Mouse (Mus musculus) G1E-ER4 (cell line): ENCODE results near the gene Ptgr1. TPM values are rescaled to one million over a fixed set of nuclear protein-coding genes. Genes with fewer than 3 reads are reported as not detected.
A peak's percentile ranks its signal among the peaks of the same experiment; 100 is the strongest.

Source experiments
- GATA1 ChIP-seq: IDR thresholded peaks from one replicate; pipeline ENCODE4 v1.8.0; 2012; ENCODE audit warnings: low read length, inconsistent platforms
- polyA plus RNA-seq: library from polyadenylated mRNA; stranded (reverse); fragments of >175 nt; gene quantifications from 2 replicates; pipeline ENCODE4 v1.2.3, GENCODE M21; 2012

Ptgr1 gene
- polyA plus RNA-seq, 1 experiment, result 0.06 TPM

DNA sequence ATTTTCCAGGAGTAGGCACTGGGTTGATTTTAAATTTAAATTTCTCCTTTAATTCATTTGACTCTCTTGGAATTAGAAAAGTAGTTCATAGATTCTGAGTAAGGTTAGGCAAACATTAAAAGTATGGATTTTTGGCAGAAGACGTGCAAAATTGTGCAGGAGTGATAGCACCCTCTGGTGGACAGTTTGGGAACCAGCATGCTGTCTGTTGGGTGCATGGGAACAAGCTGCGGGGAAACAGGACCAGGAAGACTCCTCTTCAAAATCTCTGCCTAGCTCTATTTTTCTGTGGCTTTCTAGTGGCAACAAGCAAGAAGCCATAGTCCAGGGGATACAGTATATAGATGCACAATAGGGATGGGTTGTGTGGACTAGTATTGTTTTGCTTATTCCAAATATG is 12.8 kb upstream of the Ptgr1 start:
- no peak for TF ChIP-seq GATA1

DNA sequence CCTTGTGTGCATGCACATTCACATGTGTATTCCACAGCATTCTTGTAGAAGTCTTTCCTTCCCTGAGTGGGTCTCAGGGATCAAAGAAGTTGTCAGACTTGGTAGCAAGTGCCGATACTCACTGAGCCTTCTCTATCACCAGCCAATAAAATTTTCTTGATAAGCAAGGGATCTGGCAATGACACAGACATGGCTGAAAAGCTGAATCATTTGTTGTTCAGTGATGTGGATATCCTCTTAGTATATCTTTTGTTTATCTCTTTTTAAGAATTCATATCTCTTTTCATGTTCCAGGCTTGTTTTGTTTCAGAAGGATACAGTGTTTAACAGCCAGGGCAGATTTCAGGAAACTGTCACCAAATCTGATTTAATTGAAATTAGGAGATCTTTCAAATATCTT is 11.8 kb upstream of the Ptgr1 start:
- peak; percentile 38 for TF ChIP-seq GATA1

DNA sequence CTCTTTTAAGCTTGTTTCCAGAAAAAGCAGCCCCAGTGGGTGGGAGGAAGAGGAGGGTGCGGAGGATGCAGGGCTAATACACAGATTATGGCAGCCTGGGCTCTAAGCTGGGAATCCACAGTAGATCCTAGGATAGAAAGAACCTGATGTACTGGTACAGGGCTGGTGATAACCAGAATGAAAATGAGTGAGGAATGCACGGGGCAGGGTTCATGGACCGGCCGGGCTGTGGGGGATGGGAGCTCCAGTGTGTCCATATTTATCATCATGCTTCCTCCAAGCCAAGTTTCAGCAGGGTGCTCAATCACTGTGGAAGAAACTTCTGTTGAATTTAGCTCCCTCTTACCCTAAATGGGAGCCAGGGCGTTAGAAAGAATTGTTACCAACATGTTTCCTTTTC is 10.2 kb upstream of the Ptgr1 start:
- TF ChIP-seq GATA1, result no peak

DNA sequence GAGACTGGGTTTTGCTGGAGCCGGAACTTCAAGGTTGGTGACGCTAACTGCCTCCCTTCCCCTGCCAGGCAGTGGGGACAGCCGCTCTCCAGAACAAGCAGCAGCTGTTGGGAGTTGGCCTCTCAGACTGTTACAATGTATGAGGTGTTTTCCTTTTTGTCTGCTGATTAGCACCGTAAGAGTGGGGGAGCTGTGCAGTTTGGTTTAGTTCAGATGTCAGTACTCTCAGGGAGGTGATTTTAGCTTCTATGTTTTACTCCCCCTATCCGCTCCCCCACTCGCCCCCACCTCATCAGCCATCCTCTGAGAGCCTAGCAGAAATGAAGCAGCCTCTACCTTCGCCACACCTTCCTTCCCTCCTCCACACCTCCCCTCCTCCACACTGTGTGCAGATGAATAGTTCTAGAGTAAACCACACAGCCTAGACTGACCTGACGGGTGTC is 8.4 kb upstream of the Ptgr1 start:
- no peak for TF ChIP-seq GATA1

DNA sequence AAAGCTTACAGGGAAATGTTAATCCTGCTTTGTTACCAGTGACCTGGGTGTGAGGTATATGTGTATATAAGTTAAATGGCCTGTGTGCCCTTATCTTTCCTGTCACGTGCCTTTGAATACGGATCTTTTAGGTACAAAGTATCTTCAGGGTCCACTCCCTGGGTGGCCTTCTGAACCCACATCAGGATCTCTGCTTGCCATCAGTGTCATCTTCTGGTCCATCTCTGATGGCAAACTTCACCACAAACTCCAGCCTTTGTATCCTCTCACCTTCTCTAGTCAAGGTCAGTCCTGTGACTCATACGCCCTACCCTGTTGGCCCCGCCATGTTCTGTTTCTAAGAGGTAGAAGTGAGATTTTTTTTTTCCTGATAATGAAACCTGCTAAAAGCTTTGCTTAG is 7.8 kb upstream of the Ptgr1 start, which contains the start of gene Dnajc25:
Dnajc25 (plus strand) TSS at position 301 of the 400 bp plus-strand sequence.
- TF ChIP-seq GATA1, result no peak

DNA sequence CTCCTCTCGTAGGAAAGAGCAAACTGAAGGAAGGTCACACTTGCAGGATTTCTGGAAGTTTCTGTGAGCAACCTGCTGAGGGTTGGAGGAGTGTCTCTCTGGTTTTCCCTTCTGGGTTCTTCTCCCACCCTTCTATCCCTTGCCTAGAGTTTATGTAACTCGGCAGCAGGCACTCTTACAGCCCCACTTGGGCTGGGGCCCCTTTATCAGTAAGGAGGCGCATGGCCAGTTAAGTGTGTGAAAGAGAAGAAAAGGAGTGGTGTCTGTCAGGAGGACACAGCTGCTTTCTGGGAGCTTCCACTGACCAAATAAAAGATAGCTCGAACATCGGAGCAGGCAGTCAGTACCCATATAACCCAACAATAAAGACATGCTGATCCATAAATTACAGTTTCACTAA is 5.3 kb upstream of the Ptgr1 start:
- no peak for TF ChIP-seq GATA1

DNA sequence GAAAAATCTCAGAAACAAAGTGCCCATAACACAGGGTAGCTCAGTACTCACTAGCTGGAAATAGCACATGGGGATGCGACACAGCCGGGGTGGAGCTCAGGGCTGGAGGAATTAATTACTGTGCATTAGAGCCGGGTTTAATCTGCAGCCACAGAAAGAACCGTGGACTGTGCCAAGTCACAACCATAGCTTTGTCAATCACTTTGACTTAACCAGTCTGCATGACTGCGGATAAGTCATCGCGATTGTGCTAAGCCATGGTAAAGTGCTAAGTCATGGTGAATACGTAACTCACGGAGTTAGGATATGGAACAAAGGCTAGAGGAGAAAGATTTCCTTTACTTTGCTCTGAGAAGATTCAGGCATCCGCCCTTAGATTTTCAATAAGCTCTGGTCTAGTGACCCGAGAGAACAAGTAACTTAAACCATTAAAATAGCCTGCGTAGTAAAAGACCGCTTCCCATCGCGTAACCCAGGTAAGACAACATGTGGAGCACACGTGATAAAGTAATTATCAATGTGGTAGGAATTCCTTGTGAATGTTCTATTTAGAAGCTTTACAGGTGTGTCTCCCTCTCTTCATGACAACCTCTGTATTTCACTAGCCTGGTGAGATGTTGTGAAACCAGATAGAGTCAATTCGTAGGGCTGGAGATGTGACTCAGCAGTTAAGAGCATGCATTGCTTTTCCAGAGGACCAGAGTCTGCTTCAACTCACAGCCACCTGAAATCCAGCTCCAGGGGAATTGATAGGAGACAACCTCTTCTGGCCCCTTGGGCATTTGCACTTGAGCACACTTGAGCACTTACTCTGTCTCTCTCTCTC is 3.9 kb upstream of the Ptgr1 start:
- TF ChIP-seq GATA1, result no peak

DNA sequence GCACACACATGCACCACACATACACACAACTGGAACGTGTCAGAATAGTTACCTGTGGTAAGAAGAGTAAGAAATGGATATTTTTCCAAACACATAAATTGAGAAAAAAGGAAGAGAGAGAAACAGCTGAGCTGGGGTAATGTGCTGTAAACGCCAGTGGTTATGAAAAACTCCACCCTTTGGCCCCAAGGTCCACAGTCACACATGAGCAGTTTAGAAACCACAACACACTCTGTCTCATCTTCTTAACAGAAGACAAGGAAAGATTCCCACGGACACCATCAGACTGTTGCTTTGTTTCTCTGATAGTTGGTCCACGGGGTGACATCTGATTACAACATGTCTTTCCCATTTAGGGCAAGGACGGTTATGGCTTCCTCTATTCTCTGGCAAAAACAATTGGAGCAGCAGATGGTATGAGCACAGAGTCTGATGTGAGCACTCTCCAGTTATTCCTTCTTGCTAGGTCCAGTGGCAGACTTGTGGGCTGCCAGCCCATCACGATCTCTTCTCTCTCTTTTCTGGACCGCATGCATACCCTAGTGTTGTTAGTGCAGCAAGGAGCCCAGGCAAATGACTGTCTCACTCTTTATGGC is 2.5 kb upstream of the Ptgr1 start:
- no peak for TF ChIP-seq GATA1

DNA sequence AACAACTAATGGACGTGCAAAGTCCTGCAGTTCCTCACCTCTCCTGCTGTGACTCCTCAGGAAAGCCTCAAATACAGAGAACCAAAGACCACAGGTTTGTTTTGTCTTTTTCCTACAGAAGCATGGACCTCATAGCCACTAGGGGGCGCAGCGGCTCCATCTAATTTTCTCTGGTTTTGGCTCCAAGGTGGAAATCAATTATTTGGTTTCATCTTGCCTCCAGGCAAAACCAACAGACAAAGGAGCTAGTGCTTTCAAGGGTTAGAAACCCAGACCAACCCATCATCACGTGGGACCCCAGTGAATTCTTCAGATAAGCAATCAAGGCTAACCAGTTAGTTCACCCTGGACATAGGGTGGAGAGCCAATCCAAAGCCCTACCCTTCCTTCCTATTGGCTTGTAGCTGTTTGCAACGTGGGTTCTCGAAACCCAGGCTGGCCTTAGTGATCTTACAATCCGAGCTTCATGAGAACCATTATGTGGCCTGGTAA is 1.7 kb downstream of the Ptgr1 start:
- no peak for TF ChIP-seq GATA1

DNA sequence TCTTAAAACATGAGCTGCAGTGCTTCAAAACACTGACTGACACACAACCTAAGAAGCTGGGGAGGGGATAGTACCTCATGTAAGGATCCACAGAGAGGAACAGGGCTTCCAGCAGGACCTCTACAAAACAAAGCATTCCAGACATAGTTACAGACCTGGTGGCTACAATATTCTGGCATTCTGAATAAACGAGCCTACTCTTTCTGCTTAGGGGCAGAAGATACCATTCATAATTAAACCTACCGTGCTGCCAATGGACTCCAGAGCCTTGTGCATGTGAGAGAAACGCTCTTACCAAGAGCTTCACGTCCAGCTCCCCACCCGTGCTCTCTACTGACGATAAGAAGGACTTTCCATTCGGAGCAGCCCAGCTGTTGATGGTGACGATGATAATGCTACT is 4.1 kb downstream of the Ptgr1 start:
- TF ChIP-seq GATA1, result no peak

DNA sequence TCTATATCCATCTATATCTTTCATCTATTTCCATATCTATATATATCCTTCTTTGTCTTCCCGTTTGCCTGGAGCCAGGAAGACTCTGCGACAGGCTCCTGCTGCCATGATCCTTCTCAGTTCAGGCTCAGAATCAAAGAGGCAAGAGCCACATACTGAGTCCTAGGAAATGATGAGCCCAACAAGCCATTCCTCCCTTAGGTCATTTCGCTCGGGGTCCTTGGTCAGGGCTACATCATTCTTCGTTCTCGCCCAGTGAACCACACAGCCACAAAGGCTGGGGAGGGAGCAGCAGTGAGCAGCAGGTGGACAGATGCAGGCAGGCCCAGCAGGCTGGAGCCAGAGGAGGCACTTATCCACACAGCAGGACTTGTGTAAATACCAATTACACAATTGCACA is 5.5 kb downstream of the Ptgr1 start:
- TF ChIP-seq GATA1, result no peak

DNA sequence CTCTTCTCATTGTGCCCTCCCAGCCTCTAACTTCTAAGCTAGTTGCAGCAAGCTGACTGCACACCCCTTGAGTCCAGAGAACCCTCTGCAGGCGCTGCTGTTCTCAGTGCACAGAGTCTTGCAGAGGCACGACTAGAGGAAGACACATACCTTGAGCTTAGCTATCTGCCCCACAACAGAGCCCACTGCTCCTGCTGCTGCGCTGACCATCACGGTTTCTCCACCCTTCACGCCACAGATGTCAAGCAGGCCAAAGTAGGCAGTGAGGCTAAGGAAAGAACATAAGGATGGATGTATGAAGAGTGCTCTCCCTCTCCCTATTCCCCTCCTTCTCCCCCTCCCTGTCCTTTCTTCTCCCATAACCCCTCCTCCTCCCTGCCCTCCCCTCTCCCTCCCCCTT is 11.2 kb downstream of the Ptgr1 start:
- no peak for TF ChIP-seq GATA1

DNA sequence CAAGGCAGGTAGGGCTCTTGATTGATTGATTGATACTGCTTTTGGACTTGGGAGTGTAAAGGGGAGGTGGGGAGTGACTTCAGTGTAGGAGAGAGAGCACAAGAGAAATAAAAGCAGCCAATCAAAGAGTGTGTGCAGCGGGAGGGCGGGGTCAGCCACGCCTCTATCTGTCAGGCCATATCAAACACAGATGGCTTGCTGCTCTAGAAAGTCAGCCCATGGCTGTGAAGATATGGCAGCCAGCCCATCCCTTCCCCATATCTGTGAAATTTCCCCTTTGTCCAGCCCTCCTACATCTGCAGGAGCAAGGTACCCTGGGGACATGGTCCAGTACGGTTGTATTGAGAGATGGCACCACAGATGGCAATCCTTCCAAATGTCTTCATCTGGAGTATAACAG is 16.2 kb downstream of the Ptgr1 start:
- no peak for TF ChIP-seq GATA1

DNA sequence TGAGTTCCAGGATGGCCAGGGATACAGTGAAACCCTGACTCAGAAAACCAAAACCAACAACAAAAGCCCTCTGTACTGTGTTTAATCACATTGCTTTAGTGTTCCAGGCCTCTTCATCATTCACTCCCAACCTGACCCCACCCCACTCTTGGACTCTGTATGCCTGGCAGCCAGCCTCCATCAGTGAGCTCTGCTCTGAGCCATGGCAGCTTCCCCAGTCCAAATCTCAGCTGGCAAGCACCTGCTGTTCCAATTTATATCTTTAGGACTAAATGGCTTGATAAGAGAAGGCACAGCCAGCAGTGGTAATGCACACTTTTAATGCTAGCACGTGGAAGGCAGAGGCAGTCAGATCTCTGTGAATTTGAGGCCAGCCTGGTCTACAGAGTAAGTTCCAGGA is 21.8 kb downstream of the Ptgr1 start:
- TF ChIP-seq GATA1, result no peak

DNA sequence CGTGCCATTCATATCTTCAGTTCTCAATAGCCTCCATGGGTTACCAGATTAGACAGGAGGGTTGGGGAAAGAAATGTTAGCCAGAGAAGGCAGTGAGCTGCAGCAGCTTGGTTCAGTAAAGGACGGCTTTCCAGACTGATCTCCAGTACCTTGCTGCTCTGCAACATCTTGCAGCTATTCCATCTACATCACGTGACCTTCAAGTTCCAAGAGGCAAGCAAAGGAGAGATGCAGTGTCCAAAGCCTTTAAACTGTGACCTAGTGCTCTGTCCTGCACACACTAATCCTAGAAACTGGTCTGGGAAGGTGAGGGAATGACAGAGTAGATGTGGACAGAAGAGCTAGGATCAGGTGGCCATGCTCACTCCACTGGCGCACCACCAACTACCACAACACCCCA is 23.6 kb downstream of the Ptgr1 start:
- no peak for TF ChIP-seq GATA1

DNA sequence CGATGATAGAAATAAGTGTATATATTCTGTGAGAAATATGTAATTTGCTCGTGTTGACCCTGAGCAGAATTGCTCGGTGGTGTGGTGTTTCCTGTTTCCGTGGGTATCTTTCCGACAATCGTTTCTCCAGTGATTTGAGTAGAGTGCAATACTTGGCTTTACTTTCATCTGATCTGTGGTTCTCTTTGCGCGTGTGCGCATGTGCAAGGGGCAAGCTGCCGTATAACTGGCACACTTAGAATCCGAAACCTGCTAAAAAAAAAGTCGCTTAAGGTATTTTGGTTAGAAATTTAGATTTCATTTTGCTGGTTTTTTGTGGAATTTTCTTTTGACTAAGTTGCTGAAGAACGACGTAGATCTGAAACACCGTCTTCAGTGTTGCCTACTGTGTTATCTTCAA is 25.2 kb downstream of the Ptgr1 start:
- no peak for TF ChIP-seq GATA1

DNA sequence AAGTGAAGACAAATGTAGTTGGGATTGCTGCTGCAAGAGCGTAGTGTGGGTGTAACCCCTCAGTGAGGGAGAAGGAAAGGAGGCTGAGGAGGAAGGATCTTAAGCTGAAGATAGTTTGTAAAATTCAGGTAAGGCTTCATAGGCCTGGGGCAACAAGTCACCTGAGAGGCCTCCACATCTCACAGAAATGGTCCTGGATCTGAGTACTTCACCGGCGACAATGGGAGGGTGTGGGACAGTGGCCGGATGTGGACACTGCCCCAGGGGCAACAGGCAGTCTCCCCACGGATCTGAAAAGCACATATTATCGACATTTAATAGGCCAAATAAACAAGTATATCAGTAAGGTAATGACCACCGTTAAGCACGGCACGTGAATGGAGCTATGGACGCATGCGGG is 34.3 kb downstream of the Ptgr1 start:
- TF ChIP-seq GATA1, result no peak
